Mouse (Mus musculus) liver, embryonic 14.5 days (tissue): ENCODE measurements around the gene Bbs5. TPM values are rescaled to one million over a fixed set of nuclear protein-coding genes. Genes with fewer than 3 reads are reported as not detected.
A peak's percentile ranks its signal among the peaks of the same experiment; 100 is the strongest.

Experiments used
- ATAC-seq: fragments of 200-750 bp; cut with Nextera tagmentation; 2 replicates; pipeline ENCODE4 v1.8.0; 2017; ENCODE audit warnings: moderate number of reproducible peaks, mild to moderate bottlenecking, moderate library complexity; ENCODE audit not compliant: insufficient read depth
- DNase-seq, 3 experiments: peaks; one replicate each; pipeline ENCODE4 v3.0.0-alpha.2; 2012 to 2013; ENCODE audit warnings: low read depth in 3 of 3, low spot score in 3 of 3
- H3K27ac ChIP-seq: fragments of 300-500 bp; sonication (generic); 2 replicates; pipeline ENCODE4 v1.5.1; 2014; ENCODE audit warnings: moderate library complexity, mild to moderate bottlenecking, control low read depth, inconsistent platforms
- H3K27me3 ChIP-seq: fragments of 300-500 bp; sonication (generic); 2 replicates; pipeline ENCODE4 v1.6.1; 2014; ENCODE audit warnings: mild to moderate bottlenecking, low read length, moderate library complexity; ENCODE audit not compliant: control insufficient read depth, insufficient read depth
- H3K36me3 ChIP-seq: fragments of 300-500 bp; sonication (generic); replicated peaks from 2 replicates; pipeline ENCODE4 v1.6.1; 2014; ENCODE audit warnings: low read depth; ENCODE audit not compliant: control insufficient read depth, insufficient read depth
- H3K4me1 ChIP-seq, 2 experiments: fragments of 200-500 bp in 1 of 2; fragments of 300-500 bp in 1 of 2; sonication (generic) in 1 of 2; replicated peaks; 2 replicates each; pipeline ENCODE4 v1.6.1; 2012 to 2014; ENCODE audit warnings: antibody characterized with exemption in 1 of 2, inconsistent platforms in 1 of 2, low read length in 1 of 2; ENCODE audit not compliant: control insufficient read depth in 2 of 2, insufficient read depth in 2 of 2
- H3K4me2 ChIP-seq: fragments of 300-500 bp; sonication (generic); 2 replicates; pipeline ENCODE4 v1.6.1; 2014; ENCODE audit warnings: low read depth, mild to moderate bottlenecking, control low read depth, moderate library complexity
- H3K4me3 ChIP-seq, 2 experiments: fragments of 200-500 bp in 1 of 2; fragments of 300-500 bp in 1 of 2; sonication (generic) in 1 of 2; 2 replicates each; pipeline ENCODE4 v1.5.1; 2012 to 2014; ENCODE audit warnings: low read depth in 2 of 2, low read length in 2 of 2, mild to moderate bottlenecking in 2 of 2, control low read depth in 1 of 2, inconsistent platforms in 1 of 2, moderate library complexity in 1 of 2; ENCODE audit not compliant: insufficient read depth in 1 of 2
- H3K9ac ChIP-seq: fragments of 300-500 bp; sonication (generic); replicated peaks from 2 replicates; pipeline ENCODE4 v1.6.1; 2014; ENCODE audit warnings: mild to moderate bottlenecking, control low read depth, moderate library complexity
- H3K9me3 ChIP-seq: fragments of 300-500 bp; sonication (generic); 2 replicates; pipeline ENCODE4 v1.6.1; 2016; ENCODE audit warnings: low read length, mixed read lengths; ENCODE audit not compliant: control insufficient read depth
- CTCF ChIP-seq: IDR thresholded peaks from 2 replicates; pipeline ENCODE4 v1.5.1; 2016; ENCODE audit warnings: antibody characterized with exemption, low read depth, control low read depth
- EP300 ChIP-seq: IDR thresholded peaks from 2 replicates; pipeline ENCODE4 v1.6.1; 2016; ENCODE audit warnings: antibody characterized with exemption, low read depth
- WGBS: fragments of 180-500 bp; shearing (Covaris S2); extraction: QIAGEN DNeasy Blood & Tissue Kit; methylation state at CpG from one replicate; pipeline ENCODE4 v1.1.7; 2014; ENCODE audit not compliant: insufficient replicate concordance; 5-methylcytosine and 5-hydroxymethylcytosine counted together
- polyA plus RNA-seq, 2 experiments: library from polyadenylated mRNA; depleted of rRNA in 1 of 2; stranded (reverse) in 1 of 2; unstranded in 1 of 2; fragments of >200 nt; fragmentation: Nextera tagmentation in 1 of 2; extraction: Ambion mirVana in 1 of 2; gene quantifications; 2 replicates each; pipeline versions ENCODE4 v1.2.1 to v1.2.3; 2012 to 2014

Gene Bbs5
- polyA plus RNA-seq, 2 experiments: 1.8 to 3.4 TPM

DNA sequence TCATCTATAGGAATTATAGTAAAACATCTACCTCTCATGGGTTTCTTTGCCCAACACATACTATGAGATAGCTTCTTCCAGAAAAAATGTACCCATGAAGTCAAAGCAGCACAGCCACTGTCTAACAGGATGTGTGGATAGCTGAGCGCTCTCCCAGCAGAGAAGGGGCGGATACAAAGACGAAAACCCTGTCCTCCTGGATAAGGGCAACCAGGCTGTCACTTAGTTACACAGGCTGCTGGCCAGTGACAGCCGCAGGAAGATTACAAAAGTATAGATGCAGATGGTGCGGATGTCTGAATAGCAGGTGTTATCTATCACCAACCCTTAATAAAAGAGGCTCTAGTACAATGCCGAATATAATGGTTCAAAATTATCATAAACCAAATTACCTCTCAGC lies 43.9 kb downstream of the Bbs5 start:
- Histone ChIP-seq H3K27ac (no peak overlapping the region), H3K4me1 (no peaks in the 10 kb centered on the region), H3K9ac (no peak overlapping the region), H3K27me3 (no peaks in the 10 kb centered on the region), H3K4me2 (no peak overlapping the region), H3K36me3 (peaks cover 4% of the 10 kb centered on the region; the same call in 1 of the 2 replicates), H3K4me3 (no peak overlapping the region), H3K9me3 (no peaks in the 10 kb centered on the region)
- no peak for ATAC-seq
- WGBS: 82% methylated on average over 6 of the region's 6 CpGs
- TF ChIP-seq CTCF (no peak), EP300 (no peak)
- DNase-seq: no peak

DNA sequence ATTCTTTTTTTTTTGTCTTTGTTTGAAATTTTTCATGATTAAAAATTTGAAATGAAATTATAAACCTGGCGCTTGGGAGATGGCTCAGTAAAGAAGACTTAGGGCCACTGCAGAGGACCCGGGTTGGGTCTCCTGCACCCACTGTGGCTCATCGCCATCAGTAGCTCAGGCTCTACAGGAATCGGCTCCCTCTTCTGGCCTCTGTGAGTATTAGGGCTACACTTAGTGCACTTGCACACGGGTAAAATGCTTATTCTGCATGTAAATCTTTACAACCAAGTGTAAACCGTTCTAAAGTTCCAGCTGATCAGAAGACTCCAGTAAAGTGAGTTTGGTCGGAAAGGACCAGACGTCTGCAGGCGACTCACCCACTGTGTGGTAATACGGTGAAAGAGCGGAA lies 46.5 kb downstream of the Bbs5 start:
- no peak overlapping the region for H3K4me3 ChIP-seq
- no peaks in the 10 kb centered on the region for H3K4me1 ChIP-seq
- DNase-seq: no peak
- TF ChIP-seq EP300 (no peak), CTCF (peak; percentile 32; the same call in 1 of the 2 replicates)
- H3K9me3 ChIP-seq: no peaks in the 10 kb centered on the region
- peaks cover 4% of the 10 kb centered on the region; the same call in 1 of the 2 replicates for H3K36me3 ChIP-seq
- ATAC-seq: no peak
- H3K27me3 ChIP-seq: no peaks in the 10 kb centered on the region
- H3K27ac ChIP-seq: no peak overlapping the region
- no peak overlapping the region for H3K4me2 ChIP-seq
- no peak overlapping the region for H3K9ac ChIP-seq
- WGBS: 77% methylated on average over 11 of the region's 11 CpGs

DNA sequence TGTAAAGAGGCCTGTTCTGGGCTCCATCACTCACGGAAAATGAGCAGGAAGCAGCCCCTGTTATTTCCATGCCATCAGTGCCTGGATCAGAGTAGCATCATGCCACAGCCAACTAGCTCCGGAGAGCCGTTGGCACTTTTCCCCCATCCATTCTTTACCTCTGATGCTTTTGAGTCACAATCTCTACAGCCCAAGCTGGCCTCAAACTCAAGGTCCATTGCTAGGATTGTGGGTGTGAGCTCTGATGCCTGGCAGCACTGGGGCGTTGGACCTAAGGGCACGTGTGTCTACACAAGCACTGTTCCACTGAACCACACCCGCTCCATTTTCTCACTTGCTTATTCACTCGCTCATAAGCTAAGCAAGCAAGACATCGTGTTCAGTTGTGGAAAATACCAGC lies 53.5 kb downstream of the Bbs5 start:
- no peak overlapping the region for H3K4me2 ChIP-seq
- H3K27me3 ChIP-seq: no peaks in the 10 kb centered on the region
- H3K27ac ChIP-seq: no peak overlapping the region
- 80% methylated on average over 8 of the region's 8 CpGs for WGBS
- no peak for DNase-seq
- H3K36me3 ChIP-seq: peaks cover 4% of the 10 kb centered on the region; the same call in 1 of the 2 replicates
- H3K9me3 ChIP-seq: no peaks in the 10 kb centered on the region
- no peak overlapping the region for H3K4me3 ChIP-seq
- no peak overlapping the region for H3K9ac ChIP-seq
- no peak for TF ChIP-seq CTCF
- TF ChIP-seq EP300: no peak
- H3K4me1 ChIP-seq: no peaks in the 10 kb centered on the region
- no peak for ATAC-seq

DNA sequence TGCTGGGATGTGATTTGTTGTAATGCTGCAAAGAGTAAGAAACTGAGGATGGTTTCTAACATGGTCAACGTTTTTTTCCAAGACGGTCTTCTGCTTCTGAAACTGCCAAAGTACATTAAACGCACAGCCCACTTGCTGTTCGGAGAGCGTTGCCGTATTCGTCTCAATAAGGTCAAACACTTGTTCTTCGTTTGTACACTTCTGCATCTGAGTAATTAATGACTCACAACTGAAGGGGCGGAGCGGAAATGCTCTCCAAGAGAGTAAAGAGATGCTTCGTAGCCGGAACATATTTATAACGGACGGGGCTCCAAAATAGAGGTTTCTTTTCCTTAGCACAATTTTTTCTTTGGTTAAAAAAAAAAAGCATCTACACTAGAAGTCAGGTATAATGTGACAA lies 65.2 kb downstream of the Bbs5 start:
- no peak for ATAC-seq
- no peak for DNase-seq
- WGBS: 82% methylated on average over 14 of the region's 14 CpGs
- Histone ChIP-seq H3K36me3 (no peaks in the 10 kb centered on the region), H3K27me3 (no peaks in the 10 kb centered on the region), H3K9ac (no peak overlapping the region), H3K4me2 (peak overlapping the region; percentile 66), H3K27ac (no peak overlapping the region), H3K4me1 (peaks cover 0 to 2% of the 10 kb centered on the region in 2 experiments; a peak in 1 of 4 replicates), H3K9me3 (no peaks in the 10 kb centered on the region), H3K4me3 (no peak overlapping the region)
- TF ChIP-seq EP300: no peak
- TF ChIP-seq CTCF: no peak

DNA sequence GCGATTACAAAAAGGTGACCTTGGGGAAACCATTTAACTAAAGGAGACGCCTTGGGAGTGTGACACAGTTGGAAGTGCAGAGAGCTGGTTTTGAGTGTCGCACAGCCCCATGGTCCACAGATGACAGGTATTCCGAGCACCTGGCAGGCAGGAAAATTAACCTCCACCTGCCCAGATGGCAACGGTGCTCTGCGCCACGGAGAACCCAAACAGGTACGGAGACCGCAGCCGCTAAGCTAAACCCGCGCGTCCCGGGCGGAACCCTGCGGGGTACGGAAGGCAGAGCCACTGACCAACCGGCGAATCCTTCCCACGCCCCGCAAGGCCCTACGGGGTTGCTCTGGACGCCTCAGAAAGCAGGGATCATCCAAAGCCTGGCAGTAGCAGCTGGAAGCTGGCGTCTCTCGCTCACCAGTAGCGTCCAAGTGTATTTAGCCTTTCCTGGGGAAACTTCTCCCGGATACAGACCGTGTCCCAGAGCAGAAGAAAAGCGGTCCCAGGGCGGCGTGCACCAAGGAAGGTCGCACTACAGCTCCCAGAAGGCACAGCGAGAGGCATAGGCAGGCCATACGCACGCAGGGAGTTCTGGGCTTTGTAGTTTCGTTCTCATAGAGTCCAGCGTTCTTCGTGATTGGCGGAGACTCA lies 66.1 kb downstream of the Bbs5 start, which contains the start of gene Fastkd1:
Gene Fastkd1 (minus strand): TSS at position 536 of the 645 bp plus-strand sequence.
- ATAC-seq (peak; percentile 99), DNase-seq (peak; percentile 77 to 84 (median 81))
- Histone ChIP-seq H3K27me3 (no peaks in the 10 kb centered on the region), H3K9ac (peak within 1 kb of the TSS; percentile 50), H3K4me2 (peak within 1 kb of the TSS; percentile 66), H3K27ac (no peak within 1 kb of the TSS), H3K4me3 (peak within 1 kb of the TSS; percentile 63 to 99), H3K9me3 (no peaks in the 10 kb centered on the region), H3K4me1 (peaks cover 0 to 2% of the 10 kb centered on the region in 2 experiments; a peak in 1 of 4 replicates), H3K36me3 (no peaks in the 10 kb centered on the region)
- under 1% methylated on average over 39 of the region's 39 CpGs for WGBS
- TF ChIP-seq CTCF (no peak), EP300 (no peak)
